Mouse (Mus musculus): ENCODE data around the gene Igf1r. TPM values are rescaled to one million over a fixed set of nuclear protein-coding genes. Genes with fewer than 3 reads are reported as not detected.
"Not testable (repeated sequence)": the region's sequence is repeated elsewhere in the genome, so short reads cannot be mapped to it uniquely, and the experiment has no call there.

Igf1r gene
- total and polyA plus RNA-seq, 2 experiments from 2014 or later, result 12.1 to 40.3 TPM

- no peak overlapping the region for H3K4me3 ChIP-seq (ENCODE audit: low read depth, low read length)
- H3K9me3 ChIP-seq (ENCODE audit: low read length), result no peaks in the 10 kb centered on the region
- H3K4me1 ChIP-seq (ENCODE audit: insufficient read depth, low read length), result peaks cover 3% of the 10 kb centered on the region; the same call in 1 of the 2 replicates
- WGBS, result 71% methylated on average over 5 of the region's 5 CpGs
- no peak for ATAC-seq (ENCODE audit: low FRiP score)
- TF ChIP-seq CTCF (IDR thresholded peaks at IDR 0.05), result no peak
- H3K9ac ChIP-seq (replicated peaks; ENCODE audit: low read length, poor library complexity, severe bottlenecking), result no peak overlapping the region
- no peak overlapping the region for H3K4me2 ChIP-seq (ENCODE audit: low read depth, low read length, poor library complexity, severe bottlenecking)
- H3K36me3 ChIP-seq (ENCODE audit: insufficient read depth, low read length), result no peaks in the 10 kb centered on the region
- no peak for DNase-seq (ENCODE audit: low spot score)
- H3K27ac ChIP-seq (ENCODE audit: low read depth, low read length), result no peak overlapping the region
- H3K27me3 ChIP-seq (ENCODE audit: insufficient read depth, low read length), result peaks cover 3% of the 10 kb centered on the region; the same call in 1 of the 2 replicates
These were observed 328.7 kb downstream of the Igf1r start for GRCm38 (mm10) chr7:68281341-68281740.

- 92% methylated on average over 22 of the region's 22 CpGs for WGBS
- no peaks in the 10 kb centered on the region for H3K36me3 ChIP-seq (ENCODE audit: insufficient read depth, low read length)
- no peaks in the 10 kb centered on the region for H3K9me3 ChIP-seq (ENCODE audit: low read length)
- no peak overlapping the region for H3K9ac ChIP-seq (replicated peaks; ENCODE audit: low read length, poor library complexity, severe bottlenecking)
- no peak for DNase-seq (ENCODE audit: low spot score)
- ATAC-seq (ENCODE audit: low FRiP score), result no peak
- H3K4me3 ChIP-seq (ENCODE audit: low read depth, low read length), result no peak overlapping the region
- no peaks in the 10 kb centered on the region for H3K27me3 ChIP-seq (ENCODE audit: insufficient read depth, low read length)
- no peak for TF ChIP-seq CTCF (IDR thresholded peaks at IDR 0.05)
- no peak overlapping the region for H3K4me2 ChIP-seq (ENCODE audit: low read depth, low read length, poor library complexity, severe bottlenecking)
- H3K4me1 ChIP-seq (ENCODE audit: insufficient read depth, low read length), result no peaks in the 10 kb centered on the region
- H3K27ac ChIP-seq (ENCODE audit: low read depth, low read length), result no peak overlapping the region
These were observed 329.9 kb downstream of the Igf1r start for GRCm38 (mm10) chr7:68282304-68283132.

GRCm38 (mm10) chr7:68283133-68283520, 330.5 kb downstream of the Igf1r start:
- WGBS, result 74% methylated on average over 4 of the region's 4 CpGs
- not testable (repeated sequence) for DNase-seq (ENCODE audit: low spot score); H3K9me3 ChIP-seq (ENCODE audit: low read length); H3K27me3 ChIP-seq (ENCODE audit: insufficient read depth, low read length); H3K4me3 ChIP-seq (ENCODE audit: low read depth, low read length); H3K9ac ChIP-seq (replicated peaks; ENCODE audit: low read length, poor library complexity, severe bottlenecking); H3K4me1 ChIP-seq (ENCODE audit: insufficient read depth, low read length); H3K27ac ChIP-seq (ENCODE audit: low read depth, low read length); ATAC-seq (ENCODE audit: low FRiP score); H3K4me2 ChIP-seq (ENCODE audit: low read depth, low read length, poor library complexity, severe bottlenecking); H3K36me3 ChIP-seq (ENCODE audit: insufficient read depth, low read length)

Other genes with a start within 250 kb of the Igf1r start
- 6.0 and 11.6 TPM in 2 replicates for gene Synm, start 193.1 kb upstream of the Igf1r start, total RNA-seq (2014; rRNA removed)
- gene Synm, start 193.1 kb upstream of the Igf1r start, polyA plus RNA-seq (2015; fragmentation: Nextera tagmentation; extraction: Ambion mirVana), result 4.2 and 4.7 TPM in 2 replicates